Mouse (Mus musculus): Measurements from ENCODE around the gene Mtg2. TPM values are rescaled to one million over a fixed set of nuclear protein-coding genes. Genes with fewer than 3 reads are reported as not detected.

Mtg2 gene
- total RNA-seq, 1 experiment, result 33.9 TPM

- H3K9ac ChIP-seq (ENCODE audit: insufficient read depth, low read depth, low read length, poor library complexity, severe bottlenecking), result no peak overlapping the region
- peaks cover 2 to 13% of the 10 kb centered on the region in 2 experiments; a peak in 3 of 4 replicates for H3K4me1 ChIP-seq (ENCODE audit: control insufficient read depth in 2 of 2, insufficient read depth in 2 of 2, low read length in 2 of 2, poor library complexity in 1 of 2)
- H3K27ac ChIP-seq (ENCODE audit: insufficient read depth, low read depth, low read length, poor library complexity, severe bottlenecking), result no peak overlapping the region; the same call in 1 of the 2 replicates
- no peak for TF ChIP-seq HCFC1 (IDR thresholded peaks at IDR 0.05; ENCODE audit: borderline replicate concordance, insufficient read depth, low read length)
- TF ChIP-seq ZC3H11A (IDR thresholded peaks at IDR 0.05; ENCODE audit: borderline replicate concordance, low read depth, low read length), result no peak
- H3K4me3 ChIP-seq (ENCODE audit: insufficient read depth in 1 of 2, low read depth in 1 of 2, low read length in 2 of 2, poor library complexity in 1 of 2, severe bottlenecking in 1 of 2), result no peak overlapping the region
- no peak for DNase-seq (ENCODE audit: low read depth, low spot score)
- in situ Hi-C loops (cut with MboI; ENCODE audit: low sequenced_read_pairs in 2 of 2, unreplicated experiment in 2 of 2), result no loop called here
- no peaks in the 10 kb centered on the region for H3K9me3 ChIP-seq (ENCODE audit: control insufficient read depth, insufficient read depth, low read depth, low read length)
- peaks cover 8% of the 10 kb centered on the region; the same call in 1 of the 2 replicates for H3K36me3 ChIP-seq (ENCODE audit: control insufficient read depth, insufficient read depth, low read length, poor library complexity, severe bottlenecking)
Measured at GRCm38 (mm10) chr2:180077622-180078021, 7.2 kb downstream of the Mtg2 start.

GRCm38 (mm10) chr2:180080680-180081079 is 10.3 kb downstream of the Mtg2 start:
- TF ChIP-seq MAFK (IDR thresholded peaks at IDR 0.05; ENCODE audit: insufficient read depth, low read depth, low read length), result no peak
- no peak for TF ChIP-seq ZNF384 (IDR thresholded peaks at IDR 0.05; ENCODE audit: low read depth, low read length)
- no peak for TF ChIP-seq ZC3H11A (IDR thresholded peaks at IDR 0.05; ENCODE audit: borderline replicate concordance, low read depth, low read length)
- TF ChIP-seq HCFC1 (IDR thresholded peaks at IDR 0.05; ENCODE audit: borderline replicate concordance, insufficient read depth, low read length), result no peak
- no peak for TF ChIP-seq CHD2 (IDR thresholded peaks at IDR 0.05; ENCODE audit: low read depth, low read length)
- in situ Hi-C loops (cut with MboI; ENCODE audit: low sequenced_read_pairs in 2 of 2, unreplicated experiment in 2 of 2), result no loop called here
- H3K36me3 ChIP-seq (ENCODE audit: control insufficient read depth, insufficient read depth, low read length, poor library complexity, severe bottlenecking), result peaks cover 14% of the 10 kb centered on the region; the same call in 1 of the 2 replicates
- H3K9me3 ChIP-seq (ENCODE audit: control insufficient read depth, insufficient read depth, low read depth, low read length), result no peaks in the 10 kb centered on the region
- peaks cover 2 to 31% of the 10 kb centered on the region in 2 experiments; a peak in 3 of 4 replicates for H3K4me1 ChIP-seq (ENCODE audit: control insufficient read depth in 2 of 2, insufficient read depth in 2 of 2, low read length in 2 of 2, poor library complexity in 1 of 2)
- DNase-seq (ENCODE audit: low read depth, low spot score), result no peak
- no peak overlapping the region for H3K27ac ChIP-seq (ENCODE audit: insufficient read depth, low read depth, low read length, poor library complexity, severe bottlenecking)
- H3K9ac ChIP-seq (ENCODE audit: insufficient read depth, low read depth, low read length, poor library complexity, severe bottlenecking), result no peak overlapping the region
- no peak overlapping the region for H3K4me3 ChIP-seq (ENCODE audit: insufficient read depth in 1 of 2, low read depth in 1 of 2, low read length in 2 of 2, poor library complexity in 1 of 2, severe bottlenecking in 1 of 2)

GRCm38 (mm10) chr2:180083063-180083462 is 12.7 kb downstream of the Mtg2 start:
- H3K9me3 ChIP-seq (ENCODE audit: control insufficient read depth, insufficient read depth, low read depth, low read length), result no peaks in the 10 kb centered on the region
- peaks cover 2 to 28% of the 10 kb centered on the region in 2 experiments; a peak in 3 of 4 replicates for H3K4me1 ChIP-seq (ENCODE audit: control insufficient read depth in 2 of 2, insufficient read depth in 2 of 2, low read length in 2 of 2, poor library complexity in 1 of 2)
- no peak overlapping the region for H3K4me3 ChIP-seq (ENCODE audit: insufficient read depth in 1 of 2, low read depth in 1 of 2, low read length in 2 of 2, poor library complexity in 1 of 2, severe bottlenecking in 1 of 2)
- DNase-seq (ENCODE audit: low read depth, low spot score), result no peak
- peaks cover 14% of the 10 kb centered on the region; the same call in 1 of the 2 replicates for H3K36me3 ChIP-seq (ENCODE audit: control insufficient read depth, insufficient read depth, low read length, poor library complexity, severe bottlenecking)
- H3K27ac ChIP-seq (ENCODE audit: insufficient read depth, low read depth, low read length, poor library complexity, severe bottlenecking), result no peak overlapping the region
- in situ Hi-C loops (cut with MboI; ENCODE audit: low sequenced_read_pairs in 2 of 2, unreplicated experiment in 2 of 2), result no loop called here
- H3K9ac ChIP-seq (ENCODE audit: insufficient read depth, low read depth, low read length, poor library complexity, severe bottlenecking), result no peak overlapping the region
- no peak for TF ChIP-seq HCFC1 (IDR thresholded peaks at IDR 0.05; ENCODE audit: borderline replicate concordance, insufficient read depth, low read length)
- TF ChIP-seq ZNF384 (IDR thresholded peaks at IDR 0.05; ENCODE audit: low read depth, low read length), result no peak

- Histone ChIP-seq H3K4me1 (ENCODE audit: control insufficient read depth in 2 of 2, insufficient read depth in 2 of 2, low read length in 2 of 2, poor library complexity in 1 of 2) (peaks cover 0 to 24% of the 10 kb centered on the region in 2 experiments; a peak in 2 of 4 replicates), H3K27ac (ENCODE audit: insufficient read depth, low read depth, low read length, poor library complexity, severe bottlenecking) (no peak overlapping the region), H3K9me3 (ENCODE audit: control insufficient read depth, insufficient read depth, low read depth, low read length) (no peaks in the 10 kb centered on the region), H3K4me3 (ENCODE audit: insufficient read depth in 1 of 2, low read depth in 1 of 2, low read length in 2 of 2, poor library complexity in 1 of 2, severe bottlenecking in 1 of 2) (no peak overlapping the region), H3K9ac (ENCODE audit: insufficient read depth, low read depth, low read length, poor library complexity, severe bottlenecking) (no peak overlapping the region), H3K36me3 (ENCODE audit: control insufficient read depth, insufficient read depth, low read length, poor library complexity, severe bottlenecking) (peaks cover 9% of the 10 kb centered on the region; the same call in 1 of the 2 replicates)
- in situ Hi-C loops (cut with MboI; ENCODE audit: low sequenced_read_pairs in 2 of 2, unreplicated experiment in 2 of 2), result no loop called here
- DNase-seq (ENCODE audit: low read depth, low spot score), result no peak
- no peak for TF ChIP-seq MAFK (IDR thresholded peaks at IDR 0.05; ENCODE audit: insufficient read depth, low read depth, low read length)
- TF ChIP-seq CHD2 (IDR thresholded peaks at IDR 0.05; ENCODE audit: low read depth, low read length), result no peak
- TF ChIP-seq HCFC1 (IDR thresholded peaks at IDR 0.05; ENCODE audit: borderline replicate concordance, insufficient read depth, low read length), result no peak
- no peak for TF ChIP-seq ZC3H11A (IDR thresholded peaks at IDR 0.05; ENCODE audit: borderline replicate concordance, low read depth, low read length)
- TF ChIP-seq ZNF384 (IDR thresholded peaks at IDR 0.05; ENCODE audit: low read depth, low read length), result no peak
Measured at GRCm38 (mm10) chr2:180084565-180084964, 14.2 kb downstream of the Mtg2 start.

Data from ES-E14 (cell line).